Mouse (Mus musculus) small intestine, adult 2 months (tissue): ENCODE data around the gene Map2k5.

ENCODE experiments used
- CTCF ChIP-seq: fragments of 200-500 bp; IDR thresholded peaks from 2 replicates; pipeline ENCODE4 v1.5.1; 2012; ENCODE audit warnings: low read depth, mild to moderate bottlenecking, control low read depth, inconsistent platforms, low read length, moderate library complexity, mixed read lengths; ENCODE audit not compliant: insufficient replicate concordance, insufficient read length; ENCODE audit errors: extremely low read depth
- POLR2A ChIP-seq: fragments of 200-500 bp; IDR thresholded peaks from 2 replicates; pipeline ENCODE4 v1.6.1; 2012; ENCODE audit warnings: low read depth, mild to moderate bottlenecking, control low read depth, inconsistent platforms, low read length, moderate library complexity

GRCm38 (mm10) chr9:63356278-63356677 lies 21.4 kb downstream of the Map2k5 start:
- TF ChIP-seq POLR2A (no peak), CTCF (no peak)
